Mouse (Mus musculus) liver, embryonic 11.5 days (tissue): ENCODE measurements around the gene Zfp944. TPM values are rescaled to one million over a fixed set of nuclear protein-coding genes. Genes with fewer than 3 reads are reported as not detected.
"Not testable (repeated sequence)": the region's sequence is repeated elsewhere in the genome, so short reads cannot be mapped to it uniquely, and the experiment has no call there.

ENCODE experiments used
- ATAC-seq: fragments of 200-750 bp; cut with Nextera tagmentation; replicated peaks from 2 replicates; pipeline ENCODE4 v1.8.0; 2017; ENCODE audit warnings: moderate number of reproducible peaks, mild to moderate bottlenecking, moderate TSS enrichment, moderate library complexity; ENCODE audit not compliant: low FRiP score
- DNase-seq: peaks from one replicate; pipeline ENCODE4 v3.0.0-alpha.2; 2017; ENCODE audit warnings: low spot score
- H3K27ac ChIP-seq: fragments of 300-500 bp; sonication (generic); 2 replicates; pipeline ENCODE4 v1.5.1; 2014; ENCODE audit warnings: mild to moderate bottlenecking, low read depth, low read length, control low read depth
- H3K27me3 ChIP-seq: fragments of 300-500 bp; sonication (generic); replicated peaks from 2 replicates; pipeline ENCODE4 v1.6.1; 2014; ENCODE audit warnings: low read length, mixed read lengths; ENCODE audit not compliant: control insufficient read depth, insufficient read depth
- H3K36me3 ChIP-seq: fragments of 300-500 bp; sonication (generic); 2 replicates; pipeline ENCODE4 v1.6.1; 2014; ENCODE audit warnings: mild to moderate bottlenecking, low read length, moderate library complexity, mixed read lengths; ENCODE audit not compliant: control insufficient read depth, insufficient read depth
- H3K4me1 ChIP-seq: fragments of 300-500 bp; sonication (generic); replicated peaks from 2 replicates; pipeline ENCODE4 v1.6.1; 2014; ENCODE audit warnings: low read length, mixed read lengths; ENCODE audit not compliant: control insufficient read depth, insufficient read depth
- H3K4me2 ChIP-seq: fragments of 300-500 bp; sonication (generic); 2 replicates; pipeline ENCODE4 v1.6.1; 2014; ENCODE audit warnings: mild to moderate bottlenecking, control low read depth, moderate library complexity
- H3K4me3 ChIP-seq: fragments of 300-500 bp; sonication (generic); 2 replicates; pipeline ENCODE4 v1.5.1; 2014; ENCODE audit warnings: low read depth, low read length, control low read depth
- H3K9ac ChIP-seq: fragments of 300-500 bp; sonication (generic); 2 replicates; pipeline ENCODE4 v1.6.1; 2014; ENCODE audit warnings: low read depth, low read length, control low read depth
- H3K9me3 ChIP-seq: fragments of 300-500 bp; sonication (generic); 2 replicates; pipeline ENCODE4 v1.6.1; 2016; ENCODE audit warnings: low read length, inconsistent platforms, mixed read lengths; ENCODE audit not compliant: control insufficient read depth
- WGBS: fragments of 180-500 bp; shearing (Covaris S2); extraction: QIAGEN DNeasy Blood & Tissue Kit; methylation state at CpG from one replicate; pipeline ENCODE4 v1.1.7; 2014; 5-methylcytosine and 5-hydroxymethylcytosine counted together
- polyA plus RNA-seq: library from polyadenylated mRNA; unstranded; fragments of >200 nt; fragmentation: Nextera tagmentation; extraction: Ambion mirVana; gene quantifications from 2 replicates; pipeline ENCODE4 v1.2.1, GENCODE M21; 2014

Zfp944 gene
- polyA plus RNA-seq, result 11.3 and 14.2 TPM in 2 replicates

- Histone ChIP-seq H3K4me2 (peak within 1 kb of the TSS; percentile 75), H3K27ac (peak within 1 kb of the TSS; percentile 81), H3K4me3 (peak within 1 kb of the TSS; percentile 65), H3K9ac (peak within 1 kb of the TSS; percentile 71)
- DNase-seq (peak; percentile 70), ATAC-seq (peak; percentile 99)
- not testable (repeated sequence) for H3K9me3 ChIP-seq, H3K36me3 ChIP-seq, H3K4me1 ChIP-seq, H3K27me3 ChIP-seq
- WGBS, result under 1% methylated on average over 31 of the region's 43 CpGs
Measured at GRCm38 (mm10) chr17:22361101-22361781, at the start of gene Zfp944, which contains the start of gene Zfp758. Gene Zfp944 (minus strand): TSS chr17:22361400. Gene Zfp758 (plus strand): TSS chr17:22361453.

- ATAC-seq (no peak; the same call in 1 of the 2 replicates), DNase-seq (no peak)
- 60% methylated on average over 2 of the region's 2 CpGs for WGBS
- Histone ChIP-seq H3K9ac (no peak overlapping the region), H3K27ac (no peak overlapping the region), H3K27me3 (no peaks in the 10 kb centered on the region), H3K4me1 (no peaks in the 10 kb centered on the region), H3K4me2 (no peak overlapping the region), H3K4me3 (no peak overlapping the region), H3K9me3 (no peaks in the 10 kb centered on the region), H3K36me3 (no peaks in the 10 kb centered on the region)
Measured at GRCm38 (mm10) chr17:22410756-22411155, 49.6 kb upstream of the Zfp944 start.

- DNase-seq, result no peak
- peaks cover 6% of the 10 kb centered on the region; the same call in 1 of the 2 replicates for H3K4me1 ChIP-seq
- H3K36me3 ChIP-seq, result peaks cover 2% of the 10 kb centered on the region; the same call in 1 of the 2 replicates
- H3K27ac ChIP-seq, result no peak overlapping the region
- H3K9ac ChIP-seq, result no peak overlapping the region
- 98% methylated on average over 3 of the region's 3 CpGs for WGBS
- no peaks in the 10 kb centered on the region for H3K27me3 ChIP-seq
- no peak overlapping the region for H3K4me3 ChIP-seq
- ATAC-seq, result no peak
- no peak overlapping the region for H3K4me2 ChIP-seq
- H3K9me3 ChIP-seq, result peaks cover 7% of the 10 kb centered on the region
Measured at GRCm38 (mm10) chr17:22363895-22364294, 2.7 kb upstream of the Zfp944 start.

- H3K27me3 ChIP-seq, result no peaks in the 10 kb centered on the region
- WGBS, result 27% methylated on average over 5 of the region's 5 CpGs
- peaks cover 7% of the 10 kb centered on the region for H3K9me3 ChIP-seq
- peak overlapping the region; percentile 75 for H3K4me2 ChIP-seq
- peak overlapping the region; percentile 65 for H3K4me3 ChIP-seq
- peaks cover 6% of the 10 kb centered on the region; the same call in 1 of the 2 replicates for H3K4me1 ChIP-seq
- peak overlapping the region; percentile 70 for H3K9ac ChIP-seq
- DNase-seq (no peak), ATAC-seq (no peak)
- peaks cover 4% of the 10 kb centered on the region; the same call in 1 of the 2 replicates for H3K36me3 ChIP-seq
- no peak overlapping the region for H3K27ac ChIP-seq
Measured at GRCm38 (mm10) chr17:22360572-22360971, 628 bp downstream of the Zfp944 start.

- ATAC-seq (0 out of 2 replicates have a peak, but pooled peaks have one; percentile 58), DNase-seq (no peak)
- H3K27me3 ChIP-seq, result no peaks in the 10 kb centered on the region
- H3K4me1 ChIP-seq, result no peaks in the 10 kb centered on the region
- H3K9me3 ChIP-seq, result no peaks in the 10 kb centered on the region
- no peak overlapping the region for H3K9ac ChIP-seq
- H3K36me3 ChIP-seq, result 0 out of 2 replicates have a peak, but pooled peaks cover 2% of the 10 kb centered on the region
- no peak overlapping the region for H3K27ac ChIP-seq
- no peak overlapping the region for H3K4me3 ChIP-seq
- no peak overlapping the region for H3K4me2 ChIP-seq
Measured at GRCm38 (mm10) chr17:22352794-22353193, 8.4 kb downstream of the Zfp944 start.

- H3K27me3 ChIP-seq, H3K4me1 ChIP-seq, H3K9me3 ChIP-seq, H3K27ac ChIP-seq, H3K36me3 ChIP-seq, DNase-seq: not testable (repeated sequence)
- peak; percentile 37 for ATAC-seq
- WGBS, result 5% methylated on average over 2 of the region's 2 CpGs
- Histone ChIP-seq H3K9ac (peak overlapping the region; percentile 59; the same call in 1 of the 2 replicates), H3K4me3 (peak overlapping the region; percentile 63), H3K4me2 (peak overlapping the region; percentile 58)
Measured at GRCm38 (mm10) chr17:22315247-22315646, 46.0 kb downstream of the Zfp944 start.

- not testable (repeated sequence) for H3K4me1 ChIP-seq, H3K36me3 ChIP-seq, H3K9me3 ChIP-seq, H3K27me3 ChIP-seq
- H3K4me2 ChIP-seq, result peak within 1 kb of the TSS; percentile 58
- ATAC-seq (peak; percentile 99), DNase-seq (peak; percentile 78)
- H3K9ac ChIP-seq, result peak within 1 kb of the TSS; percentile 71
- H3K27ac ChIP-seq, result peak within 1 kb of the TSS; percentile 58; the same call in 1 of the 2 replicates
- peak within 1 kb of the TSS; percentile 63 for H3K4me3 ChIP-seq
- WGBS, result 0% methylated on average over 20 of the region's 20 CpGs
Measured at GRCm38 (mm10) chr17:22314730-22315226, 46.4 kb downstream of the Zfp944 start, which contains the start of gene CT030661.1. Gene CT030661.1 (minus strand): TSS chr17:22314837.

GRCm38 (mm10) chr17:22314219-22314618 lies 47.0 kb downstream of the Zfp944 start:
- Histone ChIP-seq H3K9ac (peak overlapping the region; percentile 71), H3K27ac (0 out of 2 replicates have a peak overlapping the region, but pooled peaks have one; percentile 58), H3K4me3 (peak overlapping the region; percentile 63), H3K4me2 (peak overlapping the region; percentile 55)
- H3K36me3 ChIP-seq, H3K27me3 ChIP-seq, H3K4me1 ChIP-seq, H3K9me3 ChIP-seq, DNase-seq: not testable (repeated sequence)
- WGBS, result 0% methylated on average over 3 of the region's 3 CpGs
- ATAC-seq, result peak; percentile 72
